Mouse (Mus musculus) testis, postnatal 10 days (tissue): ENCODE measurements at regions not wholly inside any gene's neighbourhood (a gene's known extent, or its start where the extent isn't known, plus 50 kb on each side); places are given as distances from the start of the nearest gene placed in this dataset.

Experiments
- DNase-seq: peaks from one replicate; pipeline ENCODE4 v3.0.0; 2021; ENCODE audit warnings: low spot score

GRCm38 (mm10) chr10:99644981-99645380 is 114.5 kb downstream of the Csl start:
- DNase-seq, result no peak

GRCm38 (mm10) chr10:99652011-99652410 is 107.4 kb downstream of the Csl start:
- DNase-seq, result no peak

GRCm38 (mm10) chr10:99654284-99654683 is 105.2 kb downstream of the Csl start:
- DNase-seq, result no peak

- no peak for DNase-seq
These were observed 82.8 kb downstream of the Csl start for GRCm38 (mm10) chr10:99676557-99677098.

- no peak for DNase-seq
These were observed 81.4 kb downstream of the Csl start for GRCm38 (mm10) chr10:99678096-99678495.

GRCm38 (mm10) chr10:99679813-99680212 is 79.6 kb downstream of the Csl start:
- no peak for DNase-seq

GRCm38 (mm10) chr10:99681932-99682331 is 77.5 kb downstream of the Csl start:
- DNase-seq, result no peak

GRCm38 (mm10) chr10:99682350-99682749 is 77.1 kb downstream of the Csl start:
- DNase-seq, result no peak

- DNase-seq, result no peak
These were observed 76.1 kb downstream of the Csl start for GRCm38 (mm10) chr10:99683310-99683709.

- no peak for DNase-seq
These were observed 73.5 kb downstream of the Csl start for GRCm38 (mm10) chr10:99685911-99686310.

GRCm38 (mm10) chr10:99687011-99687410 is 72.4 kb downstream of the Csl start:
- DNase-seq, result no peak

- no peak for DNase-seq
These were observed 61.8 kb downstream of the Csl start for GRCm38 (mm10) chr10:99697696-99698095.

- DNase-seq, result no peak
These were observed 60.0 kb downstream of the Csl start for GRCm38 (mm10) chr10:99699498-99699897.

GRCm38 (mm10) chr10:99700052-99700777 is 59.2 kb downstream of the Csl start:
- DNase-seq, result no peak
